Mouse (Mus musculus) megakaryocyte, adult 5-6 weeks (primary cell): ENCODE results near the gene Fignl2. TPM values are rescaled to one million over a fixed set of nuclear protein-coding genes. Genes with fewer than 3 reads are reported as not detected.

Source experiments
- ATAC-seq: 2 replicates; pipeline ENCODE4 v1.8.0; 2016; ENCODE audit warnings: mild to moderate bottlenecking, inconsistent platforms; ENCODE audit not compliant: poor library complexity, severe bottlenecking
- total RNA-seq, 2 experiments: library from RNA; stranded (forward) in 1 of 2; stranded (reverse) in 1 of 2; fragments of 153-499, 151-499 nt in 1 of 2; fragments of 221-1000, 200-1000 nt in 1 of 2; gene quantifications; 2 replicates each; pipeline versions ENCODE4 v1.2.3 to v1.2.4; 2015 to 2017

Fignl2 gene
- total RNA-seq, 2 experiments from 2014 or later = 0.04 to 0.07 TPM

GRCm38 (mm10) chr15:101039651-101040050 lies 38.7 kb downstream of the Fignl2 start:
- no peak for ATAC-seq

- ATAC-seq = no peak
These were observed 49.4 kb downstream of the Fignl2 start for GRCm38 (mm10) chr15:101028960-101029359.

- no peak for ATAC-seq
These were observed 67.0 kb downstream of the Fignl2 start for GRCm38 (mm10) chr15:101011352-101011751.

- no peak for ATAC-seq
These were observed 69.9 kb downstream of the Fignl2 start for GRCm38 (mm10) chr15:101008386-101009010.

GRCm38 (mm10) chr15:101007236-101007635 lies 71.1 kb downstream of the Fignl2 start:
- no peak for ATAC-seq

GRCm38 (mm10) chr15:101006251-101007040 lies 71.9 kb downstream of the Fignl2 start:
- peak; percentile 62 for ATAC-seq

- ATAC-seq = no peak
These were observed 72.7 kb downstream of the Fignl2 start for GRCm38 (mm10) chr15:101005717-101006116.

GRCm38 (mm10) chr15:101004538-101004937 lies 73.8 kb downstream of the Fignl2 start:
- no peak for ATAC-seq

GRCm38 (mm10) chr15:101002466-101002865 lies 75.9 kb downstream of the Fignl2 start:
- ATAC-seq = no peak

GRCm38 (mm10) chr15:101001685-101002084 lies 76.7 kb downstream of the Fignl2 start:
- no peak for ATAC-seq

Other genes with a start within 250 kb of the Fignl2 start
- gene Scn8a, start 208.7 kb downstream of the Fignl2 start, total RNA-seq (2015) = not detected in 2 replicates
- gene Scn8a, start 208.7 kb downstream of the Fignl2 start, total RNA-seq (2017) = under 0.01 TPM in 1 of 2 replicates, not detected in the other
- not detected in 2 replicates for gene Gm47841, start 31.2 kb downstream of the Fignl2 start, total RNA-seq (2015)
- not detected in 2 replicates for gene Gm47841, start 31.2 kb downstream of the Fignl2 start, total RNA-seq (2017)
- gene Ankrd33, start 37.2 kb upstream of the Fignl2 start, total RNA-seq (2015) = not detected in 2 replicates
- not detected in 2 replicates for gene Ankrd33, start 37.2 kb upstream of the Fignl2 start, total RNA-seq (2017)
- gene Acvrl1, start 50.0 kb upstream of the Fignl2 start, total RNA-seq (2015) = 6.9 and 8.2 TPM in 2 replicates
- 27.6 and 34.9 TPM in 2 replicates for gene Acvrl1, start 50.0 kb upstream of the Fignl2 start, total RNA-seq (2017)
- 7.4 and 7.7 TPM in 2 replicates for gene Acvr1b, start 95.5 kb upstream of the Fignl2 start, total RNA-seq (2015)
- 15.2 and 17.1 TPM in 2 replicates for gene Acvr1b, start 95.5 kb upstream of the Fignl2 start, total RNA-seq (2017)
- 0.16 and 0.30 TPM in 2 replicates for gene Grasp, start 145.6 kb upstream of the Fignl2 start, total RNA-seq (2015)
- gene Grasp, start 145.6 kb upstream of the Fignl2 start, total RNA-seq (2017) = 0.29 and 0.85 TPM in 2 replicates
- 42.1 and 45.0 TPM in 2 replicates for gene Nr4a1, start 175.7 kb upstream of the Fignl2 start, total RNA-seq (2015)
- gene Nr4a1, start 175.7 kb upstream of the Fignl2 start, total RNA-seq (2017) = 37.0 TPM in 2 replicates
- gene Atg101, start 205.7 kb upstream of the Fignl2 start, total RNA-seq (2015) = 8.2 and 12.1 TPM in 2 replicates
- gene Atg101, start 205.7 kb upstream of the Fignl2 start, total RNA-seq (2017) = 53.3 and 58.0 TPM in 2 replicates
- gene 6030408B16Rik, start 214.6 kb upstream of the Fignl2 start, total RNA-seq (2015) = not detected in 2 replicates
- gene 6030408B16Rik, start 214.6 kb upstream of the Fignl2 start, total RNA-seq (2017) = not detected in 2 replicates